9 mouse cellular contexts compared by ENCODE assay signal in genomic region chr2:91077957-91078313, GRCm38 (mm10). TPM values are rescaled to one million over a fixed set of nuclear protein-coding genes. Genes with fewer than 3 reads are reported as not detected.
DNase-seq lines count a peak whose midpoint lies in the region; ATAC-seq lines count a peak whose summit lies in the region.
"Had no signal": no experiment of that assay in that cellular context is flagged by ENCODE, and none has a peak within 500 bp of the region (broad histone marks: within the 10 kb centered on the region; RNA-seq: fewer than 3 reads in every experiment).

No protein-coding gene starts in this region.

- no peaks in the 10 kb centered on the region for H3K36me3 ChIP-seq in kidney, embryonic 14.5 days (ENCODE audit: control insufficient read depth, insufficient read depth, low read length)
- no peaks in the 10 kb centered on the region for H3K36me3 ChIP-seq in embryonic facial prominence, embryonic 12.5 days
- H3K36me3 ChIP-seq in intestine, embryonic 14.5 days (ENCODE audit: control insufficient read depth, insufficient read depth, low read length) = no peaks in the 10 kb centered on the region
- H3K36me3 ChIP-seq in midbrain, embryonic 16.5 days (ENCODE audit: control insufficient read depth, insufficient read depth, low read length) = no peaks in the 10 kb centered on the region

- ATAC-seq in kidney, embryonic 14.5 days (ENCODE audit: low FRiP score, low TSS enrichment) = 0 out of 2 replicates have a peak, but pooled peaks have one; percentile 5
- ATAC-seq in embryonic facial prominence, embryonic 12.5 days (ENCODE audit: insufficient number of reproducible peaks, insufficient read depth, low FRiP score, low TSS enrichment) = no peak
- no peak for ATAC-seq in intestine, embryonic 14.5 days (replicated peaks; ENCODE audit: low FRiP score, low TSS enrichment, low read depth)
- ATAC-seq in midbrain, embryonic 16.5 days = peak; percentile 66; the same call in 1 of the 2 replicates

- WGBS in kidney, embryonic 14.5 days = 18% methylated on average over 12 of the region's 12 CpGs
- 14% methylated on average over 12 of the region's 12 CpGs for WGBS in embryonic facial prominence, embryonic 12.5 days
- WGBS in intestine, embryonic 14.5 days = 13% methylated on average over 12 of the region's 12 CpGs
- 13% methylated on average over 12 of the region's 12 CpGs for WGBS in midbrain, embryonic 16.5 days

- no peaks in the 10 kb centered on the region for H3K27me3 ChIP-seq in kidney, embryonic 14.5 days (ENCODE audit: control insufficient read depth, insufficient read depth, low read length)
- no peaks in the 10 kb centered on the region for H3K27me3 ChIP-seq in embryonic facial prominence, embryonic 12.5 days
- no peaks in the 10 kb centered on the region for H3K27me3 ChIP-seq in intestine, embryonic 14.5 days (replicated peaks; ENCODE audit: control insufficient read depth, insufficient read depth, low read length)
- H3K27me3 ChIP-seq in midbrain, embryonic 16.5 days (ENCODE audit: control insufficient read depth, insufficient read depth, low read depth, low read length) = no peaks in the 10 kb centered on the region

- peak overlapping the region; percentile 73 for H3K9ac ChIP-seq in kidney, embryonic 14.5 days (ENCODE audit: low read depth, low read length)
- no peak overlapping the region for H3K9ac ChIP-seq in embryonic facial prominence, embryonic 12.5 days
- peak overlapping the region; percentile 46; the same call in 1 of the 2 replicates for H3K9ac ChIP-seq in intestine, embryonic 14.5 days (ENCODE audit: low read length)
- peak overlapping the region; percentile 80 for H3K9ac ChIP-seq in midbrain, embryonic 16.5 days (ENCODE audit: low read depth, low read length)

- H3K9me3 ChIP-seq in kidney, embryonic 14.5 days (ENCODE audit: control insufficient read depth, low read length) = no peaks in the 10 kb centered on the region
- H3K9me3 ChIP-seq in embryonic facial prominence, embryonic 12.5 days = no peaks in the 10 kb centered on the region
- no peaks in the 10 kb centered on the region for H3K9me3 ChIP-seq in intestine, embryonic 14.5 days (ENCODE audit: control insufficient read depth, low read length)
- no peaks in the 10 kb centered on the region for H3K9me3 ChIP-seq in midbrain, embryonic 16.5 days (replicated peaks; ENCODE audit: control insufficient read depth, low read length, poor library complexity, severe bottlenecking)

- H3K4me2 ChIP-seq in kidney, embryonic 14.5 days (replicated peaks; ENCODE audit: low read depth, low read length) = peak overlapping the region; percentile 94
- peak overlapping the region; percentile 99 for H3K4me2 ChIP-seq in embryonic facial prominence, embryonic 12.5 days (replicated peaks)
- peak overlapping the region; percentile 64 for H3K4me2 ChIP-seq in intestine, embryonic 14.5 days (ENCODE audit: low read length)
- H3K4me2 ChIP-seq in midbrain, embryonic 16.5 days (ENCODE audit: low read length) = peak overlapping the region; percentile 86

- H3K4me3 ChIP-seq in kidney, embryonic 14.5 days (ENCODE audit: low read length) = peak overlapping the region; percentile 52
- H3K4me3 ChIP-seq in embryonic facial prominence, embryonic 12.5 days = peak overlapping the region; percentile 55
- H3K4me3 ChIP-seq in intestine, embryonic 14.5 days (ENCODE audit: low read depth, low read length) = peak overlapping the region; percentile 43
- H3K4me3 ChIP-seq in midbrain, embryonic 16.5 days (ENCODE audit: low read depth, low read length) = peak overlapping the region; percentile 52

- no peak for DNase-seq in kidney, postnatal 36 days
- no peak for DNase-seq in intestine, embryonic 14.5 days (ENCODE audit: low spot score)
- DNase-seq in urinary bladder, postnatal 25 days (ENCODE audit: low spot score) = no peak
- DNase-seq in ovary, postnatal 10 days (ENCODE audit: low spot score) = no peak
- DNase-seq in adrenal gland, postnatal 10 days = no peak

- H3K27ac ChIP-seq in kidney, embryonic 14.5 days (ENCODE audit: low read depth, low read length) = no peak overlapping the region
- no peak overlapping the region for H3K27ac ChIP-seq in embryonic facial prominence, embryonic 12.5 days
- no peak overlapping the region for H3K27ac ChIP-seq in intestine, embryonic 14.5 days (ENCODE audit: low read depth)
- no peak overlapping the region for H3K27ac ChIP-seq in midbrain, embryonic 16.5 days (ENCODE audit: low read length)

- H3K4me1 ChIP-seq in kidney, embryonic 14.5 days (ENCODE audit: control insufficient read depth, insufficient read depth, low read length) = peaks cover 11% of the 10 kb centered on the region
- peaks cover 11% of the 10 kb centered on the region for H3K4me1 ChIP-seq in embryonic facial prominence, embryonic 12.5 days
- no peaks in the 10 kb centered on the region for H3K4me1 ChIP-seq in intestine, embryonic 14.5 days (replicated peaks; ENCODE audit: control insufficient read depth, insufficient read depth, low read length)
- 0 out of 2 replicates have a peak, but pooled peaks cover 5% of the 10 kb centered on the region for H3K4me1 ChIP-seq in midbrain, embryonic 16.5 days (ENCODE audit: control insufficient read depth, insufficient read depth, low read length)

RNA-seq across cellular contexts. Expression of gene Spi1, which starts 4.3 kb away (rescaled TPM):
- polyA plus RNA-seq in kidney, embryonic 14.5 days (2014; fragmentation: Nextera tagmentation; extraction: Ambion mirVana) = 2.2 and 3.7 TPM in 2 replicates
- polyA plus RNA-seq in embryonic facial prominence, embryonic 12.5 days (2016; fragmentation: Nextera tagmentation; extraction: Ambion mirVana) = 4.0 and 4.9 TPM in 2 replicates
- polyA plus RNA-seq in intestine, embryonic 14.5 days (2014; fragmentation: Nextera tagmentation; extraction: Ambion mirVana) = 5.3 and 6.9 TPM in 2 replicates
- polyA plus RNA-seq in midbrain, embryonic 16.5 days (2015; fragmentation: Nextera tagmentation; extraction: Ambion mirVana) = 2.1 and 2.8 TPM in 2 replicates
- total RNA-seq in adrenal gland, postnatal 10 days (2021) = 1 to 10 TPM; 5.3 to 8.7 TPM

RNA-seq across cellular contexts. Expression of gene Slc39a13, which starts 7.7 kb away (rescaled TPM):
- polyA plus RNA-seq in kidney, embryonic 14.5 days (2014; fragmentation: Nextera tagmentation; extraction: Ambion mirVana) = 31.1 and 32.8 TPM in 2 replicates
- polyA plus RNA-seq in embryonic facial prominence, embryonic 12.5 days (2016; fragmentation: Nextera tagmentation; extraction: Ambion mirVana) = 41.9 and 44.9 TPM in 2 replicates
- 29.7 and 32.3 TPM in 2 replicates for polyA plus RNA-seq in intestine, embryonic 14.5 days (2014; fragmentation: Nextera tagmentation; extraction: Ambion mirVana)
- polyA plus RNA-seq in midbrain, embryonic 16.5 days (2015; fragmentation: Nextera tagmentation; extraction: Ambion mirVana) = 30.4 and 35.0 TPM in 2 replicates
- 10 to 100 TPM; 22.3 to 30.5 TPM for total RNA-seq in adrenal gland, postnatal 10 days (2021)

RNA-seq across cellular contexts. Expression of gene Psmc3, which starts 24.1 kb away (rescaled TPM):
- 356 and 399 TPM in 2 replicates for polyA plus RNA-seq in kidney, embryonic 14.5 days (2014; fragmentation: Nextera tagmentation; extraction: Ambion mirVana)
- polyA plus RNA-seq in embryonic facial prominence, embryonic 12.5 days (2016; fragmentation: Nextera tagmentation; extraction: Ambion mirVana) = 307 and 326 TPM in 2 replicates
- 280 and 322 TPM in 2 replicates for polyA plus RNA-seq in intestine, embryonic 14.5 days (2014; fragmentation: Nextera tagmentation; extraction: Ambion mirVana)
- polyA plus RNA-seq in midbrain, embryonic 16.5 days (2015; fragmentation: Nextera tagmentation; extraction: Ambion mirVana) = 226 and 247 TPM in 2 replicates
- 100 to 1,000 TPM; 174 to 182 TPM for total RNA-seq in adrenal gland, postnatal 10 days (2021)

RNA-seq across cellular contexts. Expression of gene Mybpc3, which starts 40.0 kb away (rescaled TPM):
- polyA plus RNA-seq in kidney, embryonic 14.5 days (2014; fragmentation: Nextera tagmentation; extraction: Ambion mirVana) = not detected in 2 replicates
- polyA plus RNA-seq in embryonic facial prominence, embryonic 12.5 days (2016; fragmentation: Nextera tagmentation; extraction: Ambion mirVana) = 0.09 and 0.31 TPM in 2 replicates
- not detected in 2 replicates for polyA plus RNA-seq in intestine, embryonic 14.5 days (2014; fragmentation: Nextera tagmentation; extraction: Ambion mirVana)
- polyA plus RNA-seq in midbrain, embryonic 16.5 days (2015; fragmentation: Nextera tagmentation; extraction: Ambion mirVana) = 0.04 TPM in 1 of 2 replicates, not detected in the other
- under 1 TPM; 0.09 TPM for total RNA-seq in adrenal gland, postnatal 10 days (2021)

RNA-seq across cellular contexts. Expression of gene Rapsn, which starts 42.5 kb away (rescaled TPM):
- 0.74 and 2.0 TPM in 2 replicates for polyA plus RNA-seq in kidney, embryonic 14.5 days (2014; fragmentation: Nextera tagmentation; extraction: Ambion mirVana)
- polyA plus RNA-seq in embryonic facial prominence, embryonic 12.5 days (2016; fragmentation: Nextera tagmentation; extraction: Ambion mirVana) = 6.6 and 8.3 TPM in 2 replicates
- 0.55 and 1.5 TPM in 2 replicates for polyA plus RNA-seq in intestine, embryonic 14.5 days (2014; fragmentation: Nextera tagmentation; extraction: Ambion mirVana)
- polyA plus RNA-seq in midbrain, embryonic 16.5 days (2015; fragmentation: Nextera tagmentation; extraction: Ambion mirVana) = 0.42 and 0.64 TPM in 2 replicates
- 1 to 10 TPM; 1.7 to 5.0 TPM for total RNA-seq in adrenal gland, postnatal 10 days (2021)
- total RNA-seq: MEL had no signal

Comparison
In these comparisons a context has a peak if more than half of its experiments do, and no peak if none do; other contexts are left out.
1. ATAC-seq: peak in kidney, embryonic 14.5 days (single experiment) and midbrain, embryonic 16.5 days (single experiment); none in embryonic facial prominence, embryonic 12.5 days (single experiment) and intestine, embryonic 14.5 days (single experiment).
2. Peak in every context shown above with its lines, with median percentiles within 50 percentile points of each other: H3K4me2 ChIP-seq and H3K4me3 ChIP-seq.